Mouse (Mus musculus) heart, embryonic 15.5 days (tissue): ENCODE data around the gene Frmd7. TPM values are rescaled to one million over a fixed set of nuclear protein-coding genes. Genes with fewer than 3 reads are reported as not detected.

Source experiments
- ATAC-seq: fragments of 200-750 bp; cut with Nextera tagmentation; replicated peaks from 2 replicates; pipeline ENCODE4 v1.8.0; 2017; ENCODE audit warnings: low read depth, moderate TSS enrichment; ENCODE audit not compliant: insufficient number of reproducible peaks, insufficient read depth, low FRiP score
- H3K27ac ChIP-seq: fragments of 300-500 bp; sonication (generic); 2 replicates; pipeline ENCODE4 v1.5.1; 2015; ENCODE audit warnings: mild to moderate bottlenecking, inconsistent platforms
- H3K27me3 ChIP-seq: fragments of 300-500 bp; sonication (generic); 2 replicates; pipeline ENCODE4 v1.6.1; 2015; ENCODE audit warnings: inconsistent platforms
- H3K36me3 ChIP-seq: fragments of 300-500 bp; sonication (generic); 2 replicates; pipeline ENCODE4 v1.6.1; 2015; ENCODE audit warnings: mild to moderate bottlenecking, inconsistent platforms
- H3K4me1 ChIP-seq: fragments of 300-500 bp; sonication (generic); replicated peaks from 2 replicates; pipeline ENCODE4 v1.6.1; 2015; ENCODE audit warnings: inconsistent platforms
- H3K4me2 ChIP-seq: fragments of 300-500 bp; sonication (generic); 2 replicates; pipeline ENCODE4 v1.6.1; 2015; ENCODE audit warnings: inconsistent platforms, mild to moderate bottlenecking, moderate library complexity
- H3K4me3 ChIP-seq: fragments of 300-500 bp; sonication (generic); 2 replicates; pipeline ENCODE4 v1.5.1; 2015; ENCODE audit warnings: mild to moderate bottlenecking, inconsistent platforms
- H3K9ac ChIP-seq: fragments of 300-500 bp; sonication (generic); 2 replicates; pipeline ENCODE4 v1.6.1; 2015; ENCODE audit warnings: mild to moderate bottlenecking, inconsistent platforms
- H3K9me3 ChIP-seq: fragments of 300-500 bp; sonication (generic); replicated peaks from 2 replicates; pipeline ENCODE4 v1.6.1; 2016; ENCODE audit warnings: inconsistent platforms
- WGBS: fragments of 180-500 bp; shearing (Covaris S2); methylation state at CpG from one replicate; pipeline ENCODE4 v1.1.7; 2015; ENCODE audit warnings: mixed read lengths; 5-methylcytosine and 5-hydroxymethylcytosine counted together
- polyA plus RNA-seq: library from polyadenylated mRNA; unstranded; fragments of >200 nt; fragmentation: Nextera tagmentation; extraction: Ambion mirVana; gene quantifications from 2 replicates; pipeline ENCODE4 v1.2.1, GENCODE M21; 2015

Frmd7 gene
- polyA plus RNA-seq, 1 experiment from 2014 or later, result 0.23 TPM

DNA sequence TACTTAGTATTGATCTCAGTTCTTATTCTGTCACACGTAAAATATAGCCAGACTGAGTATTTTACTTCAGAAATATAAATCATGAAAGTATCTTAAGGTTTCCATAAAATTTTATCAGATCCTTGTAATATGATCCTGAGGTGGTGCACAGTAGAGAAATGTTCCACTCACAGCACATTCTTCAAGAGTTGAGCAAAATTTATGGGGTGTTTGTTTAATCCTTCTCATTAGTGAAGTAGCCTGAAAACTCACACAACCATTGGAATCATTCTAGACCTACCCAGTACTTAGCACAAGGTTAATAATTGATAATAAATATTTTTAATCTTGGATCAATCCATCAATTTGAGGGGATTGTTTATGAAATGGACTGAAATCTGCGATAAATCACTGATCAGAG, 78.7 kb downstream of the Frmd7 start:
- no peak overlapping the region for H3K27ac ChIP-seq
- no peak overlapping the region for H3K4me3 ChIP-seq
- 68% methylated on average over 2 of the region's 2 CpGs for WGBS
- no peak overlapping the region for H3K9ac ChIP-seq
- H3K36me3 ChIP-seq, result no peaks in the 10 kb centered on the region
- no peaks in the 10 kb centered on the region for H3K9me3 ChIP-seq
- H3K27me3 ChIP-seq, result no peaks in the 10 kb centered on the region
- ATAC-seq, result no peak
- no peaks in the 10 kb centered on the region for H3K4me1 ChIP-seq
- H3K4me2 ChIP-seq, result no peak overlapping the region

GRCm38 (mm10) chrX:50850428-50851184, 91.9 kb downstream of the Frmd7 start:
- H3K27me3 ChIP-seq, result no peaks in the 10 kb centered on the region
- 66% methylated on average over 6 of the region's 6 CpGs for WGBS
- no peaks in the 10 kb centered on the region for H3K4me1 ChIP-seq
- no peak overlapping the region for H3K9ac ChIP-seq
- H3K27ac ChIP-seq, result no peak overlapping the region
- no peak for ATAC-seq
- H3K4me3 ChIP-seq, result no peak overlapping the region
- no peaks in the 10 kb centered on the region for H3K9me3 ChIP-seq
- no peak overlapping the region for H3K4me2 ChIP-seq
- H3K36me3 ChIP-seq, result no peaks in the 10 kb centered on the region

Other genes starting within 250 kb of the Frmd7 start
- gene Stk26, start 101.7 kb downstream of the Frmd7 start, polyA plus RNA-seq, result 4.1 and 4.8 TPM in 2 replicates
- 13.2 and 14.0 TPM in 2 replicates for gene Rap2c, start 75.3 kb upstream of the Frmd7 start, polyA plus RNA-seq